Mouse (Mus musculus) embryo, embryonic 11 days (tissue): ENCODE measurements around the gene Flt1.
"Not testable (repeated sequence)": the region's sequence is repeated elsewhere in the genome, so short reads cannot be mapped to it uniquely, and the experiment has no call there.

ENCODE experiments used
- DNase-seq: peaks from one replicate; pipeline ENCODE4 v3.0.0-alpha.2; 2015

The Flt1 gene

GRCm38 (mm10) chr5:147601460-147602360, 124.1 kb downstream of the Flt1 start:
- no peak for DNase-seq

GRCm38 (mm10) chr5:147597825-147598224, 128.0 kb downstream of the Flt1 start:
- no peak for DNase-seq

DNA sequence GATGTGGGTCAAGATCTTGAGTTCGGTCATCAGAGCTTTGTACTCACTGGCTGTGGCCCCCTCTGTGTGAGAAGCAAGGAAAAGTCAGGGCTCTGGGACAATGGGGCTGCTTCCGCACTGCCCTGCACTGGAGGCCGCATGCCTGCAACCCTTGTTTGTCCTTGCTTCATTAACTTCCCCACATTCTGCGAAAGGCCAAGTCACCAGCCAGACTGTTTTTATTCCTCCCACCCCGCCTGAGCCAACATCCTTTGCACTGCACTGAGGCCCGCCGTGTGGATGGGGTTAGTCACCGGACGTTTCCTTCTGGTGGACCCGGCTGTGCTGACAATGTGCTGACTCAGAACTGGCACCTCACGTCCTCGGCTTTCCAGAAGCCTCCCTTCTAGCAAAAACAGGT, 136.0 kb downstream of the Flt1 start:
- peak; percentile 31 for DNase-seq

DNA sequence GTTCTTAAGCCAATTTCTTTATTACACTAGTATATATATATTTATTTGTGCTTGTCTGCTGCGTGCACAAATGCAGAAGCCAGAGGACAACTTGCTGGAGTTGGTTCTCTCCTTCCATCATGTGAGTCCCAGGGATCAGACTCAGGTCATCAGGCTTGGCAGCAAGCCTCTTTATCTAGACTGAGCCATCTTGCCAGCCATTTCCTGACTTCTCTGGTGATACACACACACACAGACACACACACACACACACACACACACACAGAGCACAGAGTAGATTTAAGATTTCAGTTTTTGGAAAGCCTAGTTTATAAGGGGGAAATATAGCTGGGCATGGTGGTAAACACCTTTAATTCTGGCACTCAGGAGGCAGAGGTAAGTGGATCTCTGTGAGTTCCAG, 140.7 kb downstream of the Flt1 start:
- DNase-seq = no peak

GRCm38 (mm10) chr5:147584648-147585047, 141.2 kb downstream of the Flt1 start:
- DNase-seq = no peak

- DNase-seq = peak; percentile 73
These were observed 142.0 kb downstream of the Flt1 start for GRCm38 (mm10) chr5:147583702-147584298.

- no peak for DNase-seq
These were observed 145.6 kb downstream of the Flt1 start for GRCm38 (mm10) chr5:147580181-147580580.

DNA sequence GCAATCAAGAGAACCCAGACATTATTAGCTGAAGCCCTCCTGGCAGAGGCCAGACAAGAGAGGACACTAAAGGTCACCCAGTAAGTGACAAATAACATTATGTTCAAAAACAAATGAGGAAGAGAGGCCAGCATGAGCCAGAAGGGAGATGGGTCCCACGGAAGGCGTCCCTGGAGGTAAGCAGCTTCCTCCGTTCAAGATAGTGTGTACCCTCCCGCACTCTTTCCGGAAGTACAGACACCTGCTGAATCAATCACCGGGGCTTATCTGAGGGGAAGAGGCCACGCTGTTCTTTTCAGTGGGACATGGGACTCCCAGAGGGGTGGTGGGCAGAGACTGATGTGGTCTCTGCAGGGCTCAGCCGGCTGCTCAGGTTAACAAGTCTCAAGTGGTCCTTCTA, 146.1 kb downstream of the Flt1 start:
- no peak for DNase-seq

GRCm38 (mm10) chr5:147579148-147579547, 146.7 kb downstream of the Flt1 start:
- no peak for DNase-seq

DNA sequence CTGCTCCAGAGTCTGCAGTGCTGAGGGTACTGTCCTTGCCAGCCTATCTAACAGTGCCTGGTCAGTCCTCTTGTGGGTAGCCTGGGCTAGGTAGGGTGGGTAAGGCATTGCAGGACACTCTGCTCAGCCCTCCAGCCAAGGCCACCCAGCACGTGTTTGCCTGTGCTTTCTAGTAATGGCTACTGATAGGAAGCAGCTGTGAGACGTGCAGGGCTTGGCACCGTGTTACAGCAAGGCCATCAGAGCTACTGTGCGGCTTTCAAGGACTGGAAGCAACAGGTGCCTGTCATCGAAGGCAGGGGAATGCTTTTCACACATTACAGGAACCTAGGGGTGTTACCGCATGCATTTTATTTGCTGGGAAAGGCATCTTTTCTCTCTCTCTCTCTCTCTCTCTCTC, 148.8 kb downstream of the Flt1 start:
- DNase-seq = no peak

DNA sequence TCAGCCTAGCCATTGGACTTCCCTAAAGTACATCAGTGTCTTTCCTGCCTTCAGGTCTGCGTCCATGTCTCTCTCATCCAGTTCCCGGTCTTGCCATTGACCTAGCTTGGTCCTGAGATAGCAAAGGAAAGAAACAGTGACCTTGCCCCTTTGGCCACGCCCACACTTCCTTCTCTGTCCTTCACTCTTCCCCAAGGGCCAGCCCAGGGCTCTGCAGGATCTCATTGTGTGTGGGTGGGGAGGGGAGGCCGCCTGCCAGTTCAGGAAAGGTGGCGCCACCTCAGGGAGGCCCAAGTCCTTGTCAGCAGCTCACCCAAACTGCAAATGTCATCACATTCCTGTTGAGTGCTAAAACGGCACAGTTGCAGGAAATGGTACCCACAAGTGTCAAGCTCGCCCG, 151.3 kb downstream of the Flt1 start:
- DNase-seq = no peak

DNA sequence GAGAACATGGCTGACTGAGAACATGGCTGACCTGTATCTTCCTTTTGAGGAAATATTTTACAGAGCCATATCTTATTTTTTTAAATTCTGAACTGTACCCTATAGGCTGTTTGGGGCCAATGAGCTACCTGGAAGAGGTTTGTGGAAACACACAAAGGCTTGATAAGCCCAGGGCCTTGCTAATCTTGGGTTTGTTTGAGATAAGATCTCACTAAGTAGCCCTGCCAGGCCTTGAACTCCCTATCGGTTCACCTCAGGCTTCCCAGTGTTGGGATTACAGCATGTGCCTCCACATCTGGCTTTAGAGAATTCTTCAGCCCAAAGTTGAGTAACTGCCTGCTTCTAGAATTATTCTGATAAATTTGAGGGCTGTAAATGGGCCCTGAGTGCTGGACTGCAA, 152.3 kb downstream of the Flt1 start:
- DNase-seq = no peak

DNA sequence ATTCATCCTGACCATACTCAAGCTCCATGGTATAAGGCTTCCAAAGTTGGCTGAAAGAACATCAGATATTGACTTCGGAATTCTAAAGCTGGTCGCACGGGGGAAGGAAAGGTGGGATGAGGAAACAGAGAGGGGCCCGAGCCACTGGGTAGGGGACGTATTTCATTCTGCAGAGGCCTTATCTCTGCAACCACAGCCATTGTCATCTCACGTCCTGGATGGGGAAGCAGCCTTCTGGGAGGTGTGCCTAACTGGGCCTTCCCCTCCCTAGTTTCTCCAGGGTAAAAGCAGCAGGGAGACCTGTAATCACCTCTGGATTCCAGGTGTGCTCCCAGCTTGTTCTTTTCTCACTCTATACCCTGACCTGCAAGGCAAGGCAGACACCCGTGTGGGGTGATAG, 153.1 kb downstream of the Flt1 start:
- no peak for DNase-seq

GRCm38 (mm10) chr5:147566335-147566734, 159.5 kb downstream of the Flt1 start:
- DNase-seq = no peak

DNA sequence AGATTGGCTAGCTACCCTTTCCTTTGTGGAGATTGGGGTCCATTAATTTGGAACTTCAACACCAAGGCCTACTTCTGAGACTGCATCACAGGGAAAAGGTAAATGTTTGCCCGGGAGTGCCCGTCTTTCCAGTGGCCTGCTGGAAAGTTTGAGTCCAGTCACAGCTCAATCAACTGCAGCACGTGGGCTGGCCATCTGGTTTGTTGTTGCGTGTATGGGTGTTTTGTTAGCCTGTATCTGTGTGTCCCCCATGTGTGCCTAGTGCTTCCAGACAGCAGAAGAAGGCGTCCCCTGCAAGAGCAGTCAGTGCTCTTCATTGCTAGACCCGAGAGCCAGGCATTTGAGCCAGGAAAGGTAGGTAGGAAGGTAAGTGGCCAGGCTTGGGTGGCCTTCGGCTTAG, 160.4 kb downstream of the Flt1 start:
- DNase-seq = no peak

DNA sequence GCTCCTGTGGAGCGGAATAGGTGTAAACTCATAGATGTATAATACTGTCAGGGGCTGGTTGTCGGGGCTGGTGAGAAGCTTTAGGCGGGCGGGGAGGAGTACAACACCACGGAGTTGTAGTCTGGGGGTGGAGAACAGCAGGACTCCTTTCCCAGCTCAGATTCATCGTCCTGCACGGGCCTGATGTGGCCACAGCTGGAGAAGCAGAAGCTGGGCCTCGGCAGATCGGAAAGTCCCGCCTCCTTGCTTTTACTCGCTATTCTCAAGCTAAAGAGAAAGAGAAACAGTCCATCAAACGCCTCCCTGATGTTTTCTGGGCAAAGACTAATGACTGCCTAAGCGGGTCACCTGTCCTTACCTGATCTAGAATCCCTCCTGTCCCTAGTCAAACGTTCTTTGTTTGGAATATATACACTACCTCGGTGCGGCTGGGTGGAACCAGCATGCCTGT, 161.6 kb downstream of the Flt1 start:
- no peak for DNase-seq

DNA sequence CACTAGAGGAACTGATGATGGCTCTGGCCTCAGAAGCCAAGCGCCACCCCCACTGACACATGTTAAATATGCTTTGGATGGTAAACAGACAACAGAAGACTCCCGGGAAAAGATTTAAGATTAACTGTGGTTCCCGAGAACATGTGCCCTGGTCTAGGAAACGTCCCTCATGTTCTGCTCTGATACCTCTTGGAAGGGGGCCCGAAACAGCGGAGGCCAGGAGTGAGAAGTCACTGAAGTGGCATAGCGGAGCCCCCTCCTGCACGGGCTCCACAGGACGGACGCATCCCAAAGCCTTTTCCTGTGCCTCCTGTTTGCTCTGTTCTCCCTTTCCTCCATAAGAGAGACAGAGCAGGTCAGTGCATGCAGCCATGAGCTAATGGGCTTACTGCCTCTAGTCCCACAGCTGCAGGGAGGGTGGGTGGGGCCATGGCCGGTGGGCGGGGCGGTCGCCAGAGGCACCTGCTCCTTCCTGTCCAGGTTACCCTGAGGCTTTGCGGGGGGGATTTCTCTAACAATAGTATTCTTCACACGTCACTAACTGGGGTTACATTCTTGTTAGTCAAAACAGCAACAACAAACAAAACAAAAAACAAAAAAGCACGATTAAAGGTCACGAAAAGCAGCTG, 162.2 kb downstream of the Flt1 start:
- no peak for DNase-seq

DNA sequence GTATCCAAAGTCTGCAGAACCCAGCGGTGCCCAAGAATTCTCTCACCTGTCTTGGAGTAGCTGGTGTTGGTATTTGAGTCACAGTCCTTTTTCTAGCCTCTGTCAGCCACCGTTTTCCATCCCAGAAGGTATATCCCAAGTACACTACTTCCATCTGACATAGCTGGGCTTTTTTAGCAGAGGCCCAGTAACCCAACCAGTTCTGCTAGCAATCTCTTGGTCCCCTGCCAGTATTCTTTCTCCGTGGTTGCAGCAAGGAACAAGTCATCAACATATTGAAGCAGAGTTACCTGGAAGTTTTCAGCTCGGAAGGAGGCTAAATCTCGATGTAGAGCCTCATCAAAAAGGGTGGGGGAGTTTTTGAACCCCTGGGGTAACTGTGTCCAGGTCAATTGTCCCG, 168.2 kb downstream of the Flt1 start:
- not testable (repeated sequence) for DNase-seq

DNA sequence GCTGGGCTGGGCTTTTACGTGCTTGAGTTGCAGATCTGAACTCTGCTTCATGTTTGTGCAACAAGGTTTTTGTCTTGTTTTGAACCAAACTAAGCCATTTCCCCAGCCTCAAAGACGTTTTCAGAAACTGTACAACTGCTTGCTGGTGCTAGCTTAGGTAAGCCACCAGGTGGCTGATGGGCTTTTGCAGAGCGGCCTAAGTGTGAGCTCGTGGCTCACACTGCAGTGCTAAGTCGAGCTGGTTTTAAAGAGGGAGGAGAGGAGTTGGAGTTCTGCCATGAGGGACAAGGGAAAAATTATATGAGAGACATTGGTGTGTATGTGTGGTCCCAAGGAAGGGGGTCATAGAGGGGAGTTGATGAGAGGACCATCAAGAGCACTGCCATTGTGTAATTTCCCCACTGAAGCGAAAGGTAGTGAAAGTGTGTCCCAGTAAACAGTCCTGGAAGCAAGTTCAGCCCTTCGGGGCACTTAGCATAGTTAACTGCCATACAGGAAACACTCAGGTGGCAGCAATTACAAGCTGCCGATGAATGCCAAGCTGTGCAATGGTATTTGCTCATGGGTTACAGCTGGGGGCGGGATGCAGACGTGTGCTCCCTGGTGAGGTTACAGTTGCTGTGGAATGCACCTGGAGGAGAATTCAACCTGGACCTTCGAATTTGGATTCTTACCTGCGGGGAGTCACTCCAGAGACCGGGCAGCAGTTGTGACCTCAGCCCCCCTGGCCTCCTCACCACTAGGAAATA, 173.8 kb downstream of the Flt1 start:
- no peak for DNase-seq

DNA sequence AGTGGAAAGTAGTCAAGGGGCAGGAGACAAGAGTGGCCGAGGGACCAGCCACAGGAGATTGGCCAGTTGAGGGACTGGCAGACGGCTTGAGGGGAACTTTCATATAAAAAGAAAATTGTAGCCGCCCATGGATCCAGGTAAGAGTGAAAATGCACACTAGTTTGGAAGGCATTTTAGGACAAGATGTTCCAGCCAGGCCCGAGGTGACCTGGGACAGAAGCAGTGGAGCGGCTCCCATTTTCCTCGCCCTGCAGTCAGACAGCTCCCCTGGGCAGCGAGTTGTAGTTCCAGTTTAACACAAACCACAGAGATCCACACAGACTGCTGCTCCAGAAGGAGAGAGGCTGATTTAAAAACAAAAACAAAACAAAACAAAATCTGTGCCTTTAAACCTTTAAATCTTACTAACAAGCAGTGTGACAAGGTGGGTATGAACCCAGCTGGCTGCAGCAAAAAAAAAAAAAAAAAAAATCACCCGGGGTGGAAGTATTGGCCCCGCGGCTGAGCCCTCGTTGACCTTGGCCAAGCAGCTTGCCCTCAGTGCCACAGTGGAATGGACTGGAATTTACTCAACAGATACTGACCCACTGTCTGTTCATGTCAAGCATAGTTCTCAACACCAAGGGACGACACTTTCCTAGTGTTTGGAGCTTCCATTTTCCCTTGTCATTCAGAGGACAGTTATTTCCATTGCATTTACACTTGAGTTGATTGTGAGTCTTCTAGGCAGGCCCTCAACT, 176.6 kb downstream of the Flt1 start:
- no peak for DNase-seq

DNA sequence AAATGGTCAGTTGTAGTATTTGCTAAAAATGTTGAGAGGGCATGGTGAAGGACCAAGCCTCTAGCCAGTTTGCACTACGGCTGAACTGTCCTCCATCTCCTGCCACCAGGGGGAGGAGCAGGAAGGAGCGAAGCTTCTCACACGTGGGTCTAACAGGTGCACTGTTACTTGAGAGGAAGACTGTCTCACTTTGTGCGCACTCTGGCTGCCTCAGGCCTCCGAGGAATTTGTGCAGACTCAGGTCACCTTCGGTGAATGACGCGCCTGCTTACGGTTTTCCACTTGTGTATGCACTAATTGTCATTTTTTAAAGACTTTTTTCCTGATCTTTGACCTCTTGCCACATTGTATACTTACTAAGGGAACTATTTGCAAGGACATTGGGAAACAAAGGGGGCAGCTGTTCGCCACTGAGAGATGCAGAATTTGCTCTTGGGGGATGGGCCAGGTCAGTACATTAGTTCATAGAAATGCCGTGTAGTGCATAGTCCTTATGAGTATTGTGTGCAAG, 180.0 kb downstream of the Flt1 start:
- DNase-seq = peak; percentile 24

DNA sequence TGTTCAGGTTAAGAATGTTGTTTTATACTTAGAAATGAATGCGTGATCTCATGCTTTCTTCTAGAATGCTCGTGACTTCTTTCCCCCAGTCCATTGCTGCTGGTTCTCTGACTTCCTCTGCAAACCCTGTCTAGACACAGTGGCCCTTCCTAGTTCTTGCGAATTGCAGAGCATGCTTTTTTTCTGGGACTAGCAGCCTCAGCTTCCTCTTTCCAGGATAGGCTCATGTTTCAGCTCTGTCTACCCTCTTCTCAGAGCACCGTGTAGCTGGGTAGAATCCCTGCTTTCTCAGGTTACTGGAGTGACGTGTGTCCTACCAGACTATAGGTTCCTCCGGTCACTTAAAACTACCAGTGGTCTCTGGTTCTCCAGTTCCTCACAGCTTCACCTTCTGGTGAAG, 183.5 kb downstream of the Flt1 start:
- no peak for DNase-seq
